Mouse (Mus musculus) left cerebral cortex, postnatal 14 days (tissue): ENCODE measurements at regions not wholly inside any gene's neighbourhood (a gene's known extent, or its start where the extent isn't known, plus 50 kb on each side); places are given as distances from the start of the nearest gene placed in this dataset.
"Not testable (repeated sequence)": the region's sequence is repeated elsewhere in the genome, so short reads cannot be mapped to it uniquely, and the experiment has no call there.

ENCODE experiments used
- DNase-seq, 2 experiments: peaks; one replicate each; pipeline ENCODE4 v3.0.0; 2021 to 2022; ENCODE audit warnings: low spot score in 2 of 2, mixed read lengths in 1 of 2
- intact Hi-C: fragments of 180-260 bp; cut with DNase I; formaldehyde crosslinking; loops from one replicate; pipeline ENCODE4 v1.15.1; 2025

GRCm38 (mm10) chr3:4907556-4907955 lies 843.0 kb upstream of the Gm8797 start:
- DNase-seq, intact Hi-C loops: not testable (repeated sequence)

- DNase-seq, intact Hi-C loops: not testable (repeated sequence)
Measured at GRCm38 (mm10) chr3:4930731-4931130, 819.9 kb upstream of the Gm8797 start.

- intact Hi-C loops, result no loop called here
- DNase-seq, result no peak
Measured at GRCm38 (mm10) chr3:4971496-4971895, 779.1 kb upstream of the Gm8797 start.

DNA sequence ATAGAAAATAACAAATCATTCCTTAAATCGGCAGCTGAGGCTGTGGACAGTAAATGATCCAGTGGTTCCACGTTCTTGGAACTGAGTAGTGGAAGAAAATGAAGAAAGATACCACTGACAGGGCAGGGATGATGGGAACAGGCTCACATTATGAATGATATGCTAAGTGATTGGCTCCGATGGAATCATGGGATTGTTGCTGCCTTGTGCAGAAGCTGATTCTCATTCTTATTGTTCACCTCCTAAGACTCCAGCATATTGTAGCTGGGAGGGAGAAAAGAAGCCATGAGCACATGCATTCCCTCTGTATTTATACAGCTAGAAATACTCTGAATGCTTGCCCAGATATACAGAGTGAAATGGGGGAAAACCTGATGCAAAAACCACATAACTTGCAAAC lies 777.3 kb upstream of the Gm8797 start:
- intact Hi-C loops, result no loop called here

DNA sequence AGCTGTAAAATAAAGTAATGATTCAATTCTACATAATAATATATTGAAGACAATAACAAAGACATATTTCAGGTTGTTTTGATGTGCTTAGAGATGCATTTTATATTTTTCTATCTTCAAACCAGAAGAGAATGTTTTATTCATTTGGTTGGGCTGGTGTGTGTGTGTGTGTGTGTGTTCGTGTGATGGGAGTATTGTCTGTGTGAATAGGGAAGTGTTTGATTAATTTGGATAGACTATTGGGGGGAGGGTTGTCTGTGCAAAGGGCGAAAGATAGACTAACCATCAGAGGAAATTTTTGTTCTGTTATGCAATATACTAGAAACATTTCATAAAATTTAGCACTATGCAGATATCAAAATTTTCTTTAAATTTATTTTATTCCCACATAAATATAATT lies 776.8 kb upstream of the Gm8797 start:
- DNase-seq, result no peak
- intact Hi-C loops, result no loop called here

More for the DNA sequence above, 777.3 kb upstream of the Gm8797 start:
- DNase-seq, result no peak

GRCm38 (mm10) chr3:4974659-4975058 lies 775.9 kb upstream of the Gm8797 start:
- intact Hi-C loops, result no loop called here
- no peak for DNase-seq

DNA sequence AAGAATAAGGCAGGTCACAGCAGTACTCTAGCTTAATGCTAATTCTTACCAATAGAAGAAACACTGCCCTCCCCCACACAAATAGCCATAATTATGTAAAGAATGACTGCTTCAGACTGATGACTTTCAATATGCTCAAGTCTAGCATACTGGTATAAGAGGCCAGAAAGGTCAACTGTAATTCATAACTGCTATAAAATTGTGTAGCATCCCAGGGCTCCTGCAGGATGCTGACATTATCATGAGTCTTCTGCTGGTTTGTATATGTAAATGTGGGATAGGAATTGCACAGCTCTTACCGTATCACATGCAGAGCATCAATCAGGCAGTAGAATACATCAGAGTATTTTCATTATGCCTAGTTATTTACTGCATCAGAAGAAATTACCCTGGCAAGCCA lies 774.3 kb upstream of the Gm8797 start:
- intact Hi-C loops, result no loop called here
- DNase-seq, result no peak

GRCm38 (mm10) chr3:5017742-5018141 lies 732.9 kb upstream of the Gm8797 start:
- DNase-seq, result no peak
- intact Hi-C loops, result no loop called here
